Mouse (Mus musculus) gastrocnemius, postnatal 14 days (tissue): ENCODE measurements around the gene Mier2. TPM values are rescaled to one million over a fixed set of nuclear protein-coding genes. Genes with fewer than 3 reads are reported as not detected.

Experiments used
- DNase-seq: peaks from one replicate; pipeline ENCODE4 v3.0.0; 2021; ENCODE audit warnings: mixed read lengths
- intact Hi-C: fragments of 180-260 bp; cut with DNase I; formaldehyde crosslinking; loops from one replicate; pipeline ENCODE4 v1.15.1; 2025; ENCODE audit warnings: low total_unique reads
- long read RNA-seq, 2 experiments: library from polyadenylated mRNA; stranded (forward); transcript quantifications; one replicate each; pipeline ENCODE4 v2.0.0; 2021
- total RNA-seq, 2 experiments: library from RNA; stranded (reverse); gene quantifications; 2 replicates each; pipeline ENCODE4 v1.2.3; 2021

Mier2 gene
- total RNA-seq: 10 to 100 TPM; 10.3 to 10.6 TPM
- long read RNA-seq, experiment 1, transcript Mier2-203 (14 exons, 2,676 nt): major isoform, 12 of 25 reads
- long read RNA-seq, experiment 1, partial matches to known transcripts: 3 of 25 reads
- long read RNA-seq, experiment 1, other reads (novel, unspliced or antisense): 10 of 25 reads
- long read RNA-seq, experiment 2, transcript Mier2-203 (14 exons, 2,676 nt): major isoform, 8 of 26 reads
- long read RNA-seq, experiment 2, partial matches to known transcripts: 4 of 26 reads
- long read RNA-seq, experiment 2, other reads (novel, unspliced or antisense): 14 of 26 reads

DNA sequence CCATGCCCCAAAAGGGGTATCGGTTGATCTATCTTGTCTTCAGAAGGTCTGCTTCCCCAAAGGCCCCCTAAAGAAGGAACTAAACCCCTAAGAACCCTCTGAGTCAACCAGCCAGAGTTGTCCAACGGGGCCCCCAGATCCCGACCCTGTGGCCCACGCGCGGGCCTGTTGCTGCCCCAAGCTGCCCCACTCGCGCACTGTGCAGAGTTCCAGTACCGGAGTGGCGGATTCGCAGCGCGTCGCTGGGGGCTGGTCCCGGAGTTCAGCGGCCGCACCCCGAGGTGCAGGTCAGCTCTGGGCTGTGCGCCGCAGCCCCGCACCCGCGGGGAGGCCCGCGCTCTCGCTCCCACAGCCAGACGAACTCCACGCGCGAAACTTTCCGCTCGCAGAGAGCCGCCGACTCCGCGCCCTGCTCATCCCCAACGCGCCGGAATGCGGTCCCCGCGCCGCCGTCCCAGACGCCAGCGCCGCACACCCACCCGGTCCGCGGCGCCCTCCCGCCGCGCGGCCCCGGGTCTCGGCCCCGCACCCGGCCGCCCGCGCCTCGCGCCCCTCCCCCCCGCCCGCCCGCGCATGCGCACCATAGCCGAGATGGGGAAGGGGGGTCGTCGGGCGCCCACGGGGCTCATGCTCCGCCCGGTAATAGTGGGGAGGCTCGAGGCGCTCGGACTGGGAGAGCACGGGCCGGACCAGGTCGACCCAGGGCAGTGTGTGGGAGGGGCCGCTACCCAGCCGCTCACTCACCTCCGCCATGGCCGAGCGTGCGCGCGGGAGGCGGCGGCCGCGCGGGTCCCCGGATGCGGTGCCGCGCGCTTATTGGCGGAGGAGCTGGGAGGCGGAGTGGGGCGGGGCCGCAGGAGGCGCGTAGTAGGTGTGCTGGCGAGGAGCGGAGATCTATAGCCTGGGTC, at the start of gene Mier2:
Mier2 (minus strand) TSS at position 870 of the 908 bp plus-strand sequence.
- DNase-seq: peak; percentile 77
- intact Hi-C loops: no loop called here

DNA sequence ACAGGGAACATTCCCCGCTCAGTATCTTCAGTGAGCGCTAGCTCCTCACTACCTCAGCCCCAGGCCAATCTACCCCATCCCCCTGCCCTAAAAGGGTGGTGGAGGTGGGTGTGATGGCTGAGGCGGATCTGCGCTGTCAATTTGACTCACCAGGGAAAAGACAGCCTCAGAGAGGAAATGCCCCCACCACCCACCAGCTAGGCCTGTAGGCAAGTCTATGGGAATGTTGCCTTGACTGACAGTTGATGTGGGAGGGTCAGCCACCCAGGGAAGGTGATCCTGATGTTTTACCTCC, 42.9 kb upstream of the Mier2 start:
- intact Hi-C loops: loop anchor here (5.0 kb wide), 2 partner anchors 49 to 64 kb away; partner anchors contain the start of genes Madcam1 and Odf3l2
- no peak for DNase-seq

DNA sequence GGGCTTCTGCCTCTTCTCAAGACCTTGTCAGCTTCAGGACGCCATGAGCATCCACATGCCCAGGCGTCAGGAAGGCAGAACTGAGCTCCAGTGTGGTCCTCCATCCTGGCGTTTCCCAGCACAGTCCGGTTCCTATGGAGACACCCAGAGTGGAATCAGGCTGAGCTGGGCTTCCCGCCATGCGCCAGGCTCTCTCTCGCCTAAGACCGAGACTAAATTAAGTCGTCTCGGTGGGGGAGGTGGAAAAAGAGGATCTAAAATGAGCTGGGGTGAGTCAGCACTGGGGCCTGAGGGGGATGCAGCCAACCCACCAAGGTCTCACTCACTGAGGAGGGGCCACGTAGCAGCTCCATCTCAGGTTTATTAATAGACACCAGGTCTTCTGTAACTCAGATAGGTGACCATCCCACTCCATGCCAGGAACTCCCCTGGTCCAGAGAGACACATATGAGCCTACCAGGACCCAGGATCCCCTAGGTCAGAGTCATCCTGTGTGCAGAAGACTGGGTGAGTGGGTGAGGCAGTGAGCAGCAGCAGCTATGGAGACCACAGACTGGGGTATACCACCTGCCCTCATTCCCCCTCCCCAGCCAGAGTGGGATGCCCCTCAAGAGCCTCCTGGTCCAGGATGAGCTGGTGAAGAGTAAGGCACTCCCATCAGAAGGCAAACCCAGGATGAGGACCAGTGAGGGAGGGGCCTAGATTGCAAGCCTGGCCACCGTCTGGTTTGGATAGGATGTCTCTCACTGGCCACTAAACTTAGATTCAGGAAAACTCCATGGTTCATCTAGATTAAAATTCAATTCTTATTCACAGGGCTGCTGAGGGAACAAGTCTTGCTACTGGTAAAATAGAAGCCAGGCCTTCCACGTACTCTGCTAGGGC, 42.3 kb upstream of the Mier2 start:
- intact Hi-C loops: loop anchor here (5.0 kb wide), 2 partner anchors 50 to 65 kb away; partner anchors contain the start of genes Madcam1 and Odf3l2
- no peak for DNase-seq

DNA sequence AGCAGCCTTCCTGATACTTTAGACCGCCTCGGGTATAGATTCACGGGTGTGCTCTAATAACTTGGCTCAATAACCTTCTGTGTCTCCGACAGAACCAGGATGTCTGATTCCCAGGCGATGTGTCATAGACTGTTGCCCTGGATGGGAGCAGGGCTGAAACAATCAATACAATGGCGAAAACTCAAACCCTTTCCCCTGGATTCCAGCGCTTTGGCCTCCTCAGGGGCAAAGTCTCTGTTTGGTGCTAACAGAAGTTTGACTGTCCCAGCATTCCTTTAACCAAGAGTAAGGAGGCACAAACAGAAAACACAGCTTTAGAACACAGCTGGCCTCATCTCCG, 40.6 kb upstream of the Mier2 start:
- no peak for DNase-seq
- intact Hi-C loops: loop anchor here (5.0 kb wide), 2 partner anchors 52 to 67 kb away; partner anchors contain the start of genes Madcam1 and Odf3l2

DNA sequence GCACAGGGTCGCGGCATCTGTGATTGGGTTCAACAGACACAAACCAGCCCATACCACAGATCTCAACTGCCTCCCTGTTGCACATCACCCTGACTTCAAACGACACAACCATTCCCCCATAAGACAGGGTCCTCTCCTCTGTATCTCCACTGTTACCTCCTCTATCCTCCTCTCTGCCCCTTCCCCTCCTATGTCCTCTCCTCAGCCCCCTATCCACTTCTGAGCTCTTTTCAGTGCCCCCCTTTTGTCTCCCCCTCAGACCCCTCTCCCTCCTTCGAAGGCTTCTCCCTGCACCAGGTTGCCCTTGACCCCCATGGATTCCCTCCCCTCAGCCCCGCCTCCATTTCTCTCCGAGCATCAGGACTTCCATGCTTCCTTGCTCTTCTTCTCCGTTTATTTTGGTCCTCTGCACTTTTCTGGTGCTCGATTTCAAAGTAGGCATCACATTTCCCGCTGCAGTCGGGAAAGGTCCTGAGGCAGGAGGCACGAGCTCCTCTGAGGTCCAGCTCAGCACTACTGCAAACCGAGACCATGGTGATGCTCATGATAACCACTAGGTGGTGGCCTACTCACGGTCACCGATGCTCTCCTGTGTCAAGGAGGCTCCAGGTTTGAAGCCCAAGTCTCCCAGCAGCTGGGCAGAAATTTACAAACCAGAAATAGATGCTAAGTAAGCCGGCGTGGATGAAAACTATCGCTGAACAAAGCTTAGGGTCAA, 40.0 kb upstream of the Mier2 start:
- peak; percentile 55 for DNase-seq
- intact Hi-C loops: loop anchor here (5.0 kb wide), 2 partner anchors 52 to 67 kb away; partner anchors contain the start of genes Madcam1 and Odf3l2

DNA sequence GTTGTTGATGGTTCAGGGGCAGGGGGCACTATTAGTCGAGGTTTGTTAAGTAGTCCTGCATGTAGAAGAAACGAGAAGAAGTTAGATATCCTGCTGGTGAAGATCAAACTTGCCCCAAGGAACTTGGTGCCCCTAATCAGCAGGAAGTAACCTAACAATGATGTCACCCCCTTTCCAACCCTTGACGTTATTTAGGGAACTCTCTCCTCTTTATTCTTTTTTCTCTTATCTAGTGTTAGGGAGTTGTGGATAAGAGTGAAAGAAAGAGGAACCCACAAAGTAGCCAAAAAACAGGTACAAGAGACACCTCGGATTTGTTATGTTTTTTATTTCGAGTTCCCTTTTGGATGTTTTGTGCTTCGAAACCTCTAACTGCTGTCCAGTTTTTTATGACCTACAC, 39.1 kb upstream of the Mier2 start:
- DNase-seq: no peak
- intact Hi-C loops: no loop called here

DNA sequence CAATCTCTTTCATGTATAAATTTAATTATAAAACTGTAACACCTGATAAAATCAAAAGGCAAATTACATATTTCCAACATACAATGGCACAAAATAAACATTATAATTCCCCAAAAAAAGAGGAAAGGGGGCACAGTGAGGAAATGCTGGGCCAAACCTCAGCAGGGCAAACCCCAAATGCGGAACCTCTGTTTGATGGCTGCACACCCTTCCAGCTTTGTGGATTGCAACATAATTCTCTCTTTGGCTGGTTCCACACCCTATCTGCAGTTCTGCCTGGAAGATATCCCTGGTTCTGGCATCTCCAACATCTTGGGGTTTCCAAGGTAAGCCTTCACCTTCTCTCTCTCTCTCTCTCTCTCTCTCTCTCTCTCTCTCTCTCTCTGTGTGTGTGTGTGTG, 35.7 kb upstream of the Mier2 start:
- DNase-seq: no peak
- intact Hi-C loops: no loop called here

DNA sequence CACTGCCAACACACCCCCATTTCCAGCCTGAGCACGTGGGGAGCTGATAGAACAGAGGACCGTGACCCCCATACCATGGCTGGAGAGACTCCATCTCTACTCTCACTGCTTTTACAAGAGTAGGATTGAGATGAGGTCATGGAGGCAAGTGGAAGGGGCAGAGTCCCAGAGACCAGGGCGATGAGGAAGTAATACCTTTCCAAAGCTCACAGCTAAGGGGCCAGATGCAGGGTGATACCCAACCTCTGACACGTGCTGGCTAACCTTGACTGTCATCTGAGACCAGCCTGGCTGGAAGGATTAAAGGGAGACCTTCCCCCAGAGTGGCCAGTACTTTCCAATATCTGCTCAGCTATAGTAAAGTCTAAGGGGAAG, 32.7 kb upstream of the Mier2 start:
- DNase-seq: no peak
- intact Hi-C loops: no loop called here

DNA sequence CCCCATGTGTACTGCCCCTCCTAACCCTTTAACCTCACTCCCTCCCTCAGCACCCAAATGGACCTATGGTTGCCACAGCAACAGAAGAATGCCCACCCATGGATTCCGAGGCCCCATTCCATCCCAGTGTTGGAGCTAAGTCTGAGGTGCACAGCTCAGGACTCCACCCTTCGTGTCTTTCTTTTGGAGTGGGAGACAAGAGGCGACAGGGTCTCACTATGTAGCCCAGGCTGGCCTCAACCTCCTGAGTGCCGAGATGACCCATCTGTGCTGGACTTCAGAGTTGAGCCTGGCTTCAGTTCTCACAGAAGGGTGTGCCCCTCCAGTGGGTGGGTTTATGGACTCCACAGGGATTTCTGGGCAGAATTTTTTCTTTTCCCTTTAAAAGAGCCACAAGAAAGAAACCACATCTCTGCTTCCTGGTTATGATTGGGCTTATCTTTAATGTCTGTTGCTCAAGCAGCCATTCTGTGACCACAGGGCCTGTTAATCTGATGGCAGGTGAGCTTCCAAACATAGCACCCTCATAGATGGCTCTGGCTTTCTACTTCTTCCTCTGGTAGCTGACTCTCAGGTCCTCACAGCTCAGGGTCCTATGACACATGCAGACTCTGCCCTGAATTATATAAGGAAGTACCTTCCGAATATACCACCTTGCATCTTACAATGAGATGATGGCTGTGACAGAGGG, 32.2 kb upstream of the Mier2 start, which contains the start of gene Theg:
Theg (minus strand) TSS at position 271 of the 691 bp plus-strand sequence.
- DNase-seq: no peak
- intact Hi-C loops: no loop called here

DNA sequence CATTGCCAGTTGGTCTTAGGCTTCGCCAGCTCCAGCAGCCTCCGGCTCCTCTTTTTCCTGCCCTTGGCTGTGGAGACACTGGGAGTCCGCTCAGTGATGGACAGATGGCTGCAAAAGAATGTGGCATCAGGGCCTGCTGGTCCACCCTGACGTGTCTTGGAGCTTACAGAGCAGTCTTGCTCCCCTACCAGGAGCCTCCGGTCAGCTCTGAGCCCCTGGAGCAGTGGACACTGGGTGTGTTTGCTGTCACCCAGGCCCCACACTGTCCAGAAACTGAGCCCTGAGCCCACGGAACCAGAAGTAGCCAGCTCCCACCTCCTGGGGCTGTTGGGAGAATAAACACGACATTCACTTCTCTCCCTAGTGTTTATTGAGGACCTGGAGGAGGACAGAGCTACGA, 31.2 kb upstream of the Mier2 start:
- intact Hi-C loops: no loop called here
- DNase-seq: no peak

DNA sequence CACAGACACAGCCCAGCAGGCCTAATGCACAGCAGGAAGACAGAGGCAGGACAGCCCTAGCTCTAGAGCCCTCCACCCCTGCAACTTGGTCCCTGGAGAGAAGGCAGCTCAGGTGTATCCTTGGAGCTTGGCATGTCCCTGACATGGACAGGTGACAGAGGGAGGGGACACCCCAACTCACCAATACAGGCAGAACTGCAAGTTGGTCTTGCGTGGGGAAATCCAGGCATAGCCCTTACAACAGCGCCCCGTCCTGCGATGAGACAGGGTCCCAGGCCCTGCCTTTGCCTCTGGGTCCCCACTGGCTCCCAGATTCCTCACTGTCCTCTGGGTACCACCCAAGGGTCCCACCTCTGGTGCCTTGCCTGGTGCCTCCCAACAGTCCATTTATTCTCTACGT, 30.7 kb upstream of the Mier2 start:
- no peak for DNase-seq
- intact Hi-C loops: no loop called here

DNA sequence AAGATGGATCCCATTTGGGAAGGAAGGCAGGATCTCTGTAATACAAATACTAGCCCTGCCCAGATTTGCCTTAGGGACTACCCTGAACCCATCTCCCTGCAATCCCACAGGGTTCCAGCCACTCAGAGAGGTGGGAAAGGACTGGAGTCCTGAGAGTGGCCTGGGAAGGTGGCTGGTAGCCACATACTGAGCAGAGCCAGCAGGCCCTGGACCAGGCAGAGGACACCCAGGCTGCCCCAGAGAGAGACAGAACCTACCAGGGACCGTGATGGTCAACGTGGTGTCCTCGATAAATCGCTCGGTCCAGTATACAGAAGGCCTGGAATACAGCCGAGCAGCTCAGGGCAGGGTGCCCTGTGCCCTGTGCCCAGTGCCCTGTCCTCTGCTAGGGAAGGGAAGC, 30.1 kb upstream of the Mier2 start:
- no peak for DNase-seq
- intact Hi-C loops: no loop called here

DNA sequence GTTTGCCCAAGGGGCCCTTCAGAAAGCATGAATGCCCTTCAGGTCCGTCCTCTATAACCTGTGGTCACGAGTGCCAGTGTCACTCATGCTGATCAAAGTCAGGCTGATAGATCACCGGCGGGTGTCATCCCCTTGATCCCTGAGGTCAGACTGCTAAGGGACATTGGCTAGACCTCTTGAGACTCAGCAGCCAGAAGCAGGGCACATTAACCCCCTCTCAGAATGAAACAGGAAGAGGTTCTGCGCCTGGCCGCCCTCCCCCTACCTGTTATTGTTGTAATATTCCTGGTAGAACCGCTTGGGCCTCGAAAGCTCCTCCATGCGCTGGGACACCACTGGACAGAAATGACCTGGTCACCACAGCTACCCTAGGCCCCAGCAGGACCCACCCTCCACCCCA, 29.4 kb upstream of the Mier2 start:
- no peak for DNase-seq
- intact Hi-C loops: no loop called here

DNA sequence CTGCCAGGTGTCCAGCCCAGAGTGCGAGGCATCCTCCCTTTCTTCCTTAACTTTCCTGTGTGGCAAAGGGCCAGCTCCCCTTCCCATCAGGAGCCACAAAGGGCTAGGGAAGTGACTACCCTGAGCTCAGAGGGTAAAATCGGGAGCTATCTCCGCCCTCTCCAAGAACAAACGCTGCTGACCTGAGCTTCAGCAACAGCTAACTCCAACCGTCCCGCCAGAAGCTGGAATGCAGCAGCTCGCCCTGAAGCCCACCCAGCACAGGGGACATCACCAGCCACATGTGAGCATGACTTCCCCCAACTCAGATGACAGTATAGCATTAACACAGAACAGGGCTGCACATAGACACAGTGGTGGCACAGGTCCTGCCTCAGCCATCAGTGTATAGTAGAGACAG, 29.0 kb upstream of the Mier2 start:
- intact Hi-C loops: no loop called here
- no peak for DNase-seq

DNA sequence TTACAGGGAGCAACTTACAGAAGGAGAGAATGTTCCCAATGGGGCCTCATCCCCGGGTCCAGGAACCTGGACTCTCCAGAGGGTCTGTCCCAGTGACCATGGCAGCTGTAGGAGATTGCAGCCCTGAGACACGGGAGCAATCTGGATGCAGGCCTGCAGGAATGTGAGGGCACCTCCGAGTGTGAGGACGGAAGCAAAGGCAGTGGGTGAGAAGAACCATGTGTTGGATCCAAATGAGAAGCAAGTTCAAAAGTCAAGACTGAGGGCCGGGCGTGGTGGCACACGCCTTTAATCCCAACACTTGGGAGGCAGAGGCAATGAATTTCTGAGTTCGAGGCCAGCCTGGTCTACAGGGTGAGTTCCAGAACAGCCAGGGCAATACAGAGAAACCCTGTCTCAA, 26.5 kb upstream of the Mier2 start:
- no peak for DNase-seq
- intact Hi-C loops: no loop called here

DNA sequence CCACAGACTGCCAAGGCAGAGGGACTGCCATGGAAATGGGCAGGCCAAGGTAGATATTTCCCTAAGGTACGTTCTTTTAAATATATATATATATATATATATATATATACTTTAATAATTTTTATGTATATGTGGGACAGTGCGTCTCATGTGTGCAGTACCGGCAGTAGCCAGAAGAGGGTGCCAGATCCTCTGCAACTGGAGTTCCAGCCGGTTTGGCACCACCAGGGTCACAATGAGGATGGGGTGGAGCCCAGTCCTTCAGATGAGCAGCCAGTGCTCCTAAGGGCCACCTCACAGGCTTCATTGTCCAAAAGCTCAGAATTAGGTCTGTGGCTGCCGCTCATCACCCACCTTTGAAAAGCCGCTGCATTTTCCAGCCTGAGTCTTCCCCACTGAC, 25.8 kb upstream of the Mier2 start:
- no peak for DNase-seq
- intact Hi-C loops: no loop called here

DNA sequence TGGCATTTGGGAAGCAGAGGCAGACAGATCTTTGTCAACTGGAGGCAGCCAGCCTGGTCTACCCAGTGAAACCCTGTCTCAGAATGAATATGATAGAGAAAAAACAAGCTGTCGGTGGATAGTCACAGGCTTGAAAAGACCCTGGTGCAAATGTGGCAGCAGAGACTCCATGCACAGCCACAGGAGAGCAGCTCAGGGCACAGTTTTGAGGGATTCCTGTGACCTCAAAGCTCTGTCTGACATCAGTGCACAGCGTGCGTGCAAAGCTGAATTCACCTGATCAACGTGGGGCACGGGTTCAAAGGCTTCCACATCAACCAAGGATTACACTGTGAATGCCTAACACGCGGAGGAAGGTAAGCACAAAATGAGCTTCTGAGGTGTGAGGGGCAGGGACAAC, 25.4 kb upstream of the Mier2 start:
- no peak for DNase-seq
- intact Hi-C loops: no loop called here

DNA sequence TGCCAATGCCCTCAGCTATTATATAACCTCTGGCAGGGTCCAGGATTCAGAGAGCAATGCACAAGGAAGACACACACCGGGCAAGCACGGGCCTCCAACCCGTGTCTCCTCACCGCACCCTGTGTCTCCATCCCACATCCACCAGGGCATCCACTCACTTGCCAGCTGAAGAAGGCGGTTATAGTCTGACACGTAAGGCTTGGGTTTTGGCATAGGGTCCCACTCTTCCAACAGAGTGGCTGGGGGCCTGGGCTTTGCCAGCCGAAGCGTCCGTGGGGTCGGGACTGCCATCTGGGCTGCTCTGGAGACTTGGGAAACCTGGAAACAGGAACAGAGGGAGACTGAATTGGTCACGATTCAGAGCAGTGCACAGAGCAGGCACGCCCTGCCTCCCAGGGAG, 24.8 kb upstream of the Mier2 start:
- intact Hi-C loops: no loop called here
- DNase-seq: no peak

DNA sequence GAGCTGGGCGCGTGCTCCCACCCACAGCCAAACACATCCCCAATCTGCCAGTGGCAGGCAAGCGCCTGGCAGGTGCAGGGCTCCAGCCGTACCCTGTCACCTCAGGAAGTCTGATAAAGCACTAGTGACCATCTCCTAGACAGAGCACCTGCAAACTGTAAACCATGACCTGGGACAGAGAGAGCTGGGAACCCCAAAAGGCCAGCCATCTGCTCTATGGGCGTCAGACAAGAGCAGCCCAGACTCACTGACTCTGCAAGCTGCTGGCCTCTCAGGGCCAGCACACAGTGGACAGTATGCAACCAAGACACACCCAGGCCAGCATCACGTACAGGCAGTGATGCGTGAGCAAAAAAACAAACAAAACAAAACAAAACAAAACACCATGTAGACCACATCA, 23.9 kb upstream of the Mier2 start:
- no peak for DNase-seq
- intact Hi-C loops: no loop called here
